9 mouse cellular contexts compared by ENCODE assay signal in genomic region chr4:105109990-105110683, GRCm38 (mm10). TPM values are rescaled to one million over a fixed set of nuclear protein-coding genes. Genes with fewer than 3 reads are reported as not detected.
A peak's percentile ranks its signal among the peaks of the same experiment; 100 is the strongest.
DNase-seq lines count a peak whose midpoint lies in the region; ATAC-seq and TF ChIP-seq lines count a peak whose summit lies in the region.
"Had no signal": no experiment of that assay in that cellular context is flagged by ENCODE, and none has a peak within 500 bp of the region (broad histone marks: within the 10 kb centered on the region; RNA-seq: fewer than 3 reads in every experiment).

No protein-coding gene starts in this region.

- H3K4me3 ChIP-seq in gastrocnemius, adult 2 months: peak overlapping the region; percentile 96
- H3K4me3 ChIP-seq in C2C12 (ENCODE audit: insufficient read depth, poor library complexity, severe bottlenecking): peak overlapping the region; percentile 34
- H3K4me3 ChIP-seq in embryonic facial prominence, embryonic 11.5 days (ENCODE audit: low read depth, low read length): peak overlapping the region; percentile 67
- peak overlapping the region; percentile 89 for H3K4me3 ChIP-seq in hindbrain, embryonic 16.5 days (ENCODE audit: low read length)
- peak overlapping the region; percentile 66 for H3K4me3 ChIP-seq in liver, embryonic 11.5 days (ENCODE audit: low read depth, low read length)
- peak overlapping the region; percentile 81 for H3K4me3 ChIP-seq in olfactory bulb, adult 2 months (ENCODE audit: insufficient read depth, low read depth, low read length)

- no peaks in the 10 kb centered on the region for H3K36me3 ChIP-seq in C2C12 (ENCODE audit: control insufficient read depth, insufficient read depth)
- H3K36me3 ChIP-seq in embryonic facial prominence, embryonic 11.5 days (replicated peaks; ENCODE audit: control insufficient read depth, insufficient read depth, low read depth, low read length): no peaks in the 10 kb centered on the region
- H3K36me3 ChIP-seq in hindbrain, embryonic 16.5 days (ENCODE audit: control insufficient read depth, insufficient read depth, low read length): no peaks in the 10 kb centered on the region
- no peaks in the 10 kb centered on the region for H3K36me3 ChIP-seq in liver, embryonic 11.5 days (ENCODE audit: control insufficient read depth, insufficient read depth, low read length)
- H3K36me3 ChIP-seq: G1E had no signal

- no peak for TF ChIP-seq POLR2A in olfactory bulb, adult 2 months (IDR thresholded peaks at IDR 0.05; ENCODE audit: insufficient read depth, low read depth, low read length)

- 3% methylated on average over 21 of the region's 24 CpGs for WGBS in embryonic facial prominence, embryonic 11.5 days
- 3% methylated on average over 23 of the region's 24 CpGs for WGBS in hindbrain, embryonic 16.5 days
- 4% methylated on average over 24 of the region's 24 CpGs for WGBS in liver, embryonic 11.5 days
- WGBS in olfactory bulb, adult 2 months: 2% methylated on average over 24 of the region's 24 CpGs

- DNase-seq in gastrocnemius, adult 2 months: peak; percentile 63
- no peak for DNase-seq in gastrocnemius, postnatal 4 days (ENCODE audit: low spot score in 2 of 2)
- no peak for DNase-seq in embryonic facial prominence, embryonic 11.5 days (ENCODE audit: low spot score)
- DNase-seq in liver, embryonic 11.5 days (ENCODE audit: low spot score): peak; percentile 34
- no peak for DNase-seq in urinary bladder, postnatal 10 days (ENCODE audit: low spot score)

- peak overlapping the region; percentile 96 for H3K4me2 ChIP-seq in embryonic facial prominence, embryonic 11.5 days (ENCODE audit: low read depth, low read length)
- peak overlapping the region; percentile 66 for H3K4me2 ChIP-seq in hindbrain, embryonic 16.5 days (ENCODE audit: low read length)
- H3K4me2 ChIP-seq in liver, embryonic 11.5 days: peak overlapping the region; percentile 89

- H3K27ac ChIP-seq in gastrocnemius, adult 2 months: peak overlapping the region; percentile 97
- H3K27ac ChIP-seq in embryonic facial prominence, embryonic 11.5 days (replicated peaks; ENCODE audit: low read depth, low read length): no peak overlapping the region
- peak overlapping the region; percentile 91 for H3K27ac ChIP-seq in hindbrain, embryonic 16.5 days (ENCODE audit: low read depth, low read length)
- no peak overlapping the region for H3K27ac ChIP-seq in liver, embryonic 11.5 days (ENCODE audit: low read depth, low read length)
- H3K27ac ChIP-seq in olfactory bulb, adult 2 months (ENCODE audit: insufficient read depth, low read depth, low read length): peak overlapping the region; percentile 77

- intact Hi-C loops in gastrocnemius, adult 2 months (cut with DNase I): no loop called here

- ATAC-seq in embryonic facial prominence, embryonic 11.5 days (replicated peaks; ENCODE audit: insufficient number of reproducible peaks, low FRiP score, low TSS enrichment, low read depth): peak; percentile 79
- ATAC-seq in hindbrain, embryonic 16.5 days: peak; percentile 89
- peak; percentile 58; the same call in 1 of the 2 replicates for ATAC-seq in liver, embryonic 11.5 days (replicated peaks; ENCODE audit: low FRiP score)

- H3K79me3 ChIP-seq in C2C12 (ENCODE audit: low read depth): no peaks in the 10 kb centered on the region

- no peaks in the 10 kb centered on the region for H3K27me3 ChIP-seq in C2C12 (ENCODE audit: control insufficient read depth, insufficient read depth, insufficient read length)
- H3K27me3 ChIP-seq in embryonic facial prominence, embryonic 11.5 days (ENCODE audit: control insufficient read depth, insufficient read depth, low read length): peaks cover 6% of the 10 kb centered on the region
- H3K27me3 ChIP-seq in hindbrain, embryonic 16.5 days (replicated peaks; ENCODE audit: control insufficient read depth, insufficient read depth, low read length): no peaks in the 10 kb centered on the region
- peaks cover 32% of the 10 kb centered on the region for H3K27me3 ChIP-seq in liver, embryonic 11.5 days (replicated peaks; ENCODE audit: control insufficient read depth, insufficient read depth, low read length)

- TF ChIP-seq CTCF in gastrocnemius, adult 2 months (IDR thresholded peaks at IDR 0.05): no peak; the same call in 1 of the 2 replicates
- TF ChIP-seq CTCF in C2C12 (IDR thresholded peaks at IDR 0.05; ENCODE audit: control insufficient read depth, insufficient read depth, insufficient read length): no peak
- TF ChIP-seq CTCF in olfactory bulb, adult 2 months (IDR thresholded peaks at IDR 0.05; ENCODE audit: insufficient read depth, low read depth, low read length): no peak

- H3K4me1 ChIP-seq in embryonic facial prominence, embryonic 11.5 days (ENCODE audit: control insufficient read depth, insufficient read depth, low read length): no peaks in the 10 kb centered on the region; the same call in 1 of the 2 replicates
- H3K4me1 ChIP-seq in hindbrain, embryonic 16.5 days (ENCODE audit: control insufficient read depth, insufficient read depth, low read depth, low read length): peaks cover 13% of the 10 kb centered on the region
- H3K4me1 ChIP-seq in liver, embryonic 11.5 days (replicated peaks; ENCODE audit: control insufficient read depth, insufficient read depth, low read length): no peaks in the 10 kb centered on the region; the same call in 1 of the 2 replicates
- peaks cover 10% of the 10 kb centered on the region for H3K4me1 ChIP-seq in olfactory bulb, adult 2 months (ENCODE audit: control insufficient read depth, insufficient read depth, low read length)

- peak overlapping the region; percentile 79 for H3ac ChIP-seq in C2C12 (ENCODE audit: control insufficient read depth, insufficient read length, low read depth)

- no peaks in the 10 kb centered on the region for H3K9me3 ChIP-seq in embryonic facial prominence, embryonic 11.5 days (replicated peaks; ENCODE audit: control insufficient read depth, low read length)
- H3K9me3 ChIP-seq in hindbrain, embryonic 16.5 days (ENCODE audit: control insufficient read depth, low read length): no peaks in the 10 kb centered on the region
- H3K9me3 ChIP-seq in liver, embryonic 11.5 days (ENCODE audit: control insufficient read depth, low read length): no peaks in the 10 kb centered on the region

- H3K79me2 ChIP-seq in C2C12 (ENCODE audit: control insufficient read depth, insufficient read depth): no peaks in the 10 kb centered on the region

- peak overlapping the region; percentile 77 for H3K9ac ChIP-seq in embryonic facial prominence, embryonic 11.5 days (replicated peaks; ENCODE audit: low read length)
- peak overlapping the region; percentile 94 for H3K9ac ChIP-seq in hindbrain, embryonic 16.5 days (ENCODE audit: low read depth, low read length)
- peak overlapping the region; percentile 47 for H3K9ac ChIP-seq in liver, embryonic 11.5 days (ENCODE audit: low read depth, low read length)

TF ChIP-seq in C2C12, 6 proteins besides CTCF, POLR2A, EP300 and RAD21:
- TF ChIP-seq USF1 (IDR thresholded peaks at IDR 0.05; ENCODE audit: low read depth) (no peak), FOSL1 (IDR thresholded peaks at IDR 0.05; ENCODE audit: insufficient read depth, low read length, poor library complexity, severe bottlenecking) (no peak), MYOG (IDR thresholded peaks at IDR 0.05; ENCODE audit: control insufficient read depth, extremely low read depth, insufficient read length) (no peak), MAX (IDR thresholded peaks at IDR 0.05) (no peak), CEBPB (IDR thresholded peaks at IDR 0.05; ENCODE audit: low read depth) (no peak), MYOD1 (IDR thresholded peaks at IDR 0.05; ENCODE audit: control insufficient read depth, insufficient read length, low read depth) (no peak)
TF ChIP-seq in C2C12: peak in this region for 0.

RNA-seq across cellular contexts. Expression of gene Prkaa2, which starts 0.4 kb away (rescaled TPM):
- total RNA-seq in gastrocnemius, adult 2 months (2021): 100 to 1,000 TPM; 135 to 136 TPM
- 10 to 100 TPM; 44.4 to 46.8 TPM for total RNA-seq in gastrocnemius, postnatal 4 days (2021)
- 0.20 TPM for polyA plus RNA-seq in C2C12 (2012; fragmentation: generic; extraction: Trizol)
- polyA plus RNA-seq in embryonic facial prominence, embryonic 11.5 days (2014; fragmentation: Nextera tagmentation; extraction: Ambion mirVana): 1.5 and 1.6 TPM in 2 replicates
- 13.5 and 15.1 TPM in 2 replicates for polyA plus RNA-seq in hindbrain, embryonic 16.5 days (2015; fragmentation: Nextera tagmentation; extraction: Ambion mirVana)
- polyA plus RNA-seq in liver, embryonic 11.5 days (2014; fragmentation: Nextera tagmentation; extraction: Ambion mirVana): 0.56 and 0.99 TPM in 2 replicates
- polyA plus RNA-seq in olfactory bulb, adult 2 months (2012; ENCODE audit: insufficient read depth, insufficient read length, low replicate concordance, missing spikeins): not detected in 2 replicates
- polyA plus RNA-seq: G1E had no signal

RNA-seq across cellular contexts. Expression of gene Plpp3, which starts 47.0 kb away (rescaled TPM):
- 10 to 100 TPM; 45.8 to 69.1 TPM for total RNA-seq in gastrocnemius, adult 2 months (2021)
- 100 to 1,000 TPM; 116 to 119 TPM for total RNA-seq in gastrocnemius, postnatal 4 days (2021)
- 7.0 TPM for polyA plus RNA-seq in C2C12 (2012; fragmentation: generic; extraction: Trizol)
- polyA plus RNA-seq in embryonic facial prominence, embryonic 11.5 days (2014; fragmentation: Nextera tagmentation; extraction: Ambion mirVana): 73.5 and 79.3 TPM in 2 replicates
- 114 and 122 TPM in 2 replicates for polyA plus RNA-seq in hindbrain, embryonic 16.5 days (2015; fragmentation: Nextera tagmentation; extraction: Ambion mirVana)
- 29.5 TPM in 2 replicates for polyA plus RNA-seq in liver, embryonic 11.5 days (2014; fragmentation: Nextera tagmentation; extraction: Ambion mirVana)
- not detected in 2 replicates for polyA plus RNA-seq in olfactory bulb, adult 2 months (2012; ENCODE audit: insufficient read depth, insufficient read length, low replicate concordance, missing spikeins)
- total RNA-seq: G1E had no signal
- polyA plus RNA-seq: G1E had no signal

Comparison
In these comparisons a context has a peak if more than half of its experiments do, and no peak if none do; other contexts are left out.
1. DNase-seq: peak in gastrocnemius, adult 2 months (single experiment) and liver, embryonic 11.5 days (single experiment); none in gastrocnemius, postnatal 4 days (0 of 2), embryonic facial prominence, embryonic 11.5 days (single experiment) and urinary bladder, postnatal 10 days (single experiment).
2. H3K27ac ChIP-seq: peak in gastrocnemius, adult 2 months (single experiment), hindbrain, embryonic 16.5 days (single experiment) and olfactory bulb, adult 2 months (single experiment); none in embryonic facial prominence, embryonic 11.5 days (single experiment) and liver, embryonic 11.5 days (single experiment).
3. H3K4me3 ChIP-seq: peak in every context shown above with its lines; median percentile 96 in gastrocnemius, adult 2 months; 89 in hindbrain, embryonic 16.5 days; 81 in olfactory bulb, adult 2 months; 67 in embryonic facial prominence, embryonic 11.5 days; 66 in liver, embryonic 11.5 days; 34 in C2C12.
4. Peak in every context shown above with its lines, with median percentiles within 50 percentile points of each other: ATAC-seq, H3K4me2 ChIP-seq and H3K9ac ChIP-seq.